Mouse (Mus musculus) urinary bladder, postnatal 36 days (tissue): ENCODE measurements around the gene Ybx1.
A peak's percentile ranks its signal among the peaks of the same experiment; 100 is the strongest.

Experiments used
- DNase-seq, 2 experiments: peaks; one replicate each; pipeline ENCODE4 v3.0.0; 2022; ENCODE audit warnings: low spot score in 2 of 2, mixed read lengths in 1 of 2

The Ybx1 gene

DNA sequence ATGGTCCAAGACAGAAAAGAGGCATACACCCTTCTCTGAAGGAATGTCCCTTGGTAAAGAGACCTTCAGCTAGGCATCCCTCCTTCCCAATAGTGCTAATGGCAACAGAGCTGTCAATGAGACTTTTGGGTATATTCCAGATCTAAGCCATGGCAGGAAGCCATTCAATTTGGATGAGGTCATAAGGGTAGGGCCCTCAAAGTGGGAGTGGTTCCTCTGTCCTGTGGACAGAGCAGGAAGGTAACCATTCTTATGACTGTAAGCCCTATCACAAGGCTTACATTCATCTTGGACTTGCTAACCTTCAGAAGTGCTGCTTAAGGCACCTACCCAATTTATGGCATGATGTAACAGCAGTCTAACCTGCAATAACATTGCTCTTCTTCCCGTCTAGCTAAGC, 19.8 kb downstream of the Ybx1 start:
- no peak for DNase-seq

- DNase-seq: no peak
Measured at GRCm38 (mm10) chr4:119266606-119267005, 27.8 kb downstream of the Ybx1 start.

GRCm38 (mm10) chr4:119263459-119263858, 30.9 kb downstream of the Ybx1 start:
- DNase-seq: no peak

DNA sequence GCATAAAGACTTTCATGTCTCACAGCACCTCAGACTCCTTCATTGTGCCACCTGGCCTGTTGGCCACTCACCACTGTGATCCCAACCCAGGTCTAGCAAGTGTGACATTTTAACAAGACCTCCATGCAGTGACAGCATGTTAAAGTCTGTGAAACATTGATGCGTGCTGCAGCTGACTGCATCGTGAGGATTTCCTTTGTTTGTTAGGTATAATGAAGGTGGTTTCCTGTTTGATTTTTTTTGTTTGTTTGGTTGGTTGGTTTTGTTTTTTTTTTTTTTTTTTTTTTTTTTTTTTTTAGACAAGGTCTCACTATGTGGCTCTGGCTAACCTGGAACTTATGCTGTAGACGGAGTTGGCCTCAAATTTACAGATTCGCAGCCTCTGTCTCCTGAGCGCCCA, 31.9 kb downstream of the Ybx1 start:
- DNase-seq: no peak

- DNase-seq: no peak
Measured at GRCm38 (mm10) chr4:119261087-119261713, 33.2 kb downstream of the Ybx1 start.

DNA sequence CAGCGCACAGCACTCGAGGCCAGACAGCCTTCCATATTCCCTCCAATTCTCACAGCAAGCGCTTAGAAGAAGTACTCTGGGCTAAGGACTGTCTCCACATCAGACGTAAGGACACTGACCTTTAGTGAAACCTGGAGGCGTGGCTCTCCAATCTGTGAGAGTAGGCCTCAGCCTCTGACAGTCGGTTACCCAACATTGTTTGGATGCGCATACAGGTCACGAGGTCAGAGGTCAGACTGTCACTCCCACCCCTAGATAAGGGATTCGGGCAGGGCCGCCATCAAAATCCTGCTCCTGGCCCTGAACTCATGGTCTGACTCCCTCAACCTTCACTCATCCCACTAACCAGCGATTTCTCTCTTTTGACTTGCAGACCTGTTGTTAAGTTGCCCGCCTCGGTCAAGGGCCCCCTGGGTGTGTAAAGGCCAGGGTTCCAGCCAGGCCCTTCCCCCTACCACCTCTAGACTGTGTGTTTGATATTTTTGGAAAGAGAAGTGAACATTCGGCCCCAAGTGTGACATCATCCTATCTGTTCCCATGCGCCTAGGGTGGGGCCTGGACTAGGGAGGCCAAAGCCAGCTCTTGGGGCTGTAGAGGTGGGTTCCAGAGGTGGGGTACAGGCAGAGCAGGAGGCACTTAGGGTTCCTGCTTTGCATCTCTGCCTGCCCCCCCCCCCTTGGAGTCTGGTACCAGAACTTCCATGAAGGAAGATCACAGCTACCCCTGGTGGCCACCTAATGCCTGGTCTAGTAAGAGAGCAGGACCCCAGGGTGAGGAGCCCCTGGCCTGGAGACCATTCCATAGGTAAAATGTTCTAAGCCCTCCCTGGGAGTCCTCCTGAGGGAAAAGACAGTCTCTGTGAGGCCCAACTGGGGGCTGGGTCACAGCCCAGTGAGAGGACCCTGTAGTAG, 34.8 kb downstream of the Ybx1 start:
- no peak for DNase-seq

- DNase-seq: no peak
Measured at GRCm38 (mm10) chr4:119257083-119257482, 37.3 kb downstream of the Ybx1 start.

GRCm38 (mm10) chr4:119255351-119255750, 39.1 kb downstream of the Ybx1 start, which contains the start of gene Cldn19:
Gene Cldn19 (plus strand): TSS chr4:119255414.
- DNase-seq: no peak

DNA sequence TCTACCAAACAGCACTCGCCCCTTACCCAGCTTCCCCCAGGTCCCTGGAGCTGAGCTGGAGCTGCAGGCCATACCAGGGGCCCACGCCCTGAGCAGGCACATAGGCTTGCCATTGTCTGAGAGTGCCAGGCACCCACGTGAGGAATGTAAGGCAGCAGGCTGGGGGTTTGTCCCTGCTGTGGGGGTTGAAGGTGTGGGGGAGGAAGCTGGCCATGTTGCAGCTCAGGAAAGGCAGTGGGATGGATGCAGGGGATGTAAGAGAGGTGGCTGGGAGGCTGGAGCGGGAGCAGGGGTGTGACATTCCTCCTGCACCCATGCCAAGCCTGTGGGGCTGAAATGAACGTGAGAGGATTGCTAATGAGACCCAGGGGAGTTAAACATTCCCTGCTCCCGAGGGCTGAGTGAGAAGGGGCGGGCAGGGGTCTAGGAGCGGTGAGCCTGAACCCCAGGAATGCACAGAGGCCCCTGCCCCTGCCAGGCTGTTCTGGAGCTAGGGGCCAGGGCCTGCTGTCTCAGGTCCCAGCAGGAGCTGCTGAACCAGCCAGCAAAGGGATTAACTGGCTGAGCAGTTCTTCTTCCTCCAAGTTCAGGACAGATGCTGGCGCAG, 40.3 kb downstream of the Ybx1 start:
- DNase-seq: no peak

DNA sequence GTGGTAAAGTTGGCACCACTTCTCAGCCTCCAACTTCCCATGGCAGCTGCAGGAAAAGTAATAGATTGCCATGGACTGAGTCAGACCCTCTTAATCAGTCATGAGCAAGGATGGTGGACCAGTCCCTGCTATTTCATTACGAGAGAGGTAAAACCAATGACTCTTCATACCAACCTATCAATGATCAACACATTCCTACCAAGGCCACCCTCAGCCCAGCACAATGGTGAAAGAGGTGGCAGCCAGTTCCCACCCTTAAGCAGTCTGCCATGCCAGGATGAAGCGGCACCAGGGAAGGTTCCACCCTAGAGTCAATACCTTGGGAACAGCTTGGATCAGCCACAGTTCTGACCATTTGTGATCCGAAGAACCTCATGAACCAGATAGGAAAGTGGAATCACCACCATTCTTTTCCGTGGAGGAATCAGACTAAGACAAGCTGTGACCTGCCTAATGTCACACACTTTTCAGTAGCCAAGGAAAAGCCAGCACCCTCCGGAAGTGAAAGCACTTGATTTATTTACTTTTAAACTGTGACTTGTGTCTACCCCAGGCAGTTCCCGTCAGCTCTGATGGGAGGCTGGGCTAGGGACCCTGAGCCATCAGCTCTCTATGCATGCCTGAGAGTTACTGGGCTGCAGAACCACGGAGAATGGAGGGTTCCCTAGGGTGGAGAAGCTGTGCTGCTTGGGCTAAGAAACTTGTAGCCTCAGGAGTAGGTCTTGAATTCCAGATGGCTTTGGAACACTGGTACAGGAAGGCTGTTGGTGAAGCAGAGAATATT, 42.2 kb downstream of the Ybx1 start:
- DNase-seq: no peak

- no peak for DNase-seq
Measured at GRCm38 (mm10) chr4:119248407-119248965, 45.9 kb downstream of the Ybx1 start.

- peak; percentile 63 to 79 for DNase-seq
Measured at GRCm38 (mm10) chr4:119247462-119248235, 46.8 kb downstream of the Ybx1 start.

DNA sequence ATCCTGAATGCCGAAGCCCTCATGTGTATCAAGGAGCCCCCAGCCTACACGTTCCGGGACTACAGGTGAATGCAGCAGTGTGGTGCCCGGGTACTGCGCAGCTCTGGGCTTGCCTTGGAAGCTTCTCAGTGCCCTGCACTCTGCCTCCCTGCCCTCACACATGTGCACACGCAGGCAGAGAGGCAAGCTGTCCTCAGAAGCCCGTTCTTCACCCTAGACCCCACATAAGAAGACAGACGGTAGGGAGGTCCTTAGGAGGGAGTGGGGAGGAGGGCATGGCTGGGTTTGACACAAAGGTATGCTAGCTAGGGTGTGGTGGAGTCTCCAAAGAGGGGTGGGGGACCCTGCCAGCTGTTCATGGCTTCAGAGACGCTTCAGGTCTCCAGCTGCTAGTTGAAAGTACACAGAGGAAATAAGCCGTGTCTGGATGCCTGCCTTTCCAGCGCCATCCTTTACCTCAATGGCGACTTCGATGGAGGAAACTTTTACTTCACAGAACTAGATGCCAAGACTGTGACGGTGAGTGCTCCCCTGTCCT, 47.6 kb downstream of the Ybx1 start:
- no peak for DNase-seq

DNA sequence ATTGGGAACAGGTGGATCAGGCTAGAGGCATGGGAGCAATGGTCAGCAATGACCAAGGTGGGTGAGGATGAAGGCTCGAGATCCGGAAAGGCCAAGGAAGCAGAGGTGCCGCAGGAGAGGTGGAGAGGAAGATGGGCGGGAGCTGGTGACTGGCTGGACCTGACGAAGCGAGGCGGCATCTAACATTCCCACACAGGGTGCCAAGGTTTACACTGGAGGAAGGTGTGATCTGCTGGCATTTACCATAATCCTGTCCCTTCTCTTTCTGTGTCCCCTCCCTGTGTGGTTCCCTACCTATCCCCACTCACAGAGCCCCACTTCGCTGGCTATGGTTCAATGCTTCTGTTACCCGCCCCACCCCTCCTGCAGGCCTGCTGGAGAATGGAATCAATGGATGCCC, 48.4 kb downstream of the Ybx1 start:
- no peak for DNase-seq

DNA sequence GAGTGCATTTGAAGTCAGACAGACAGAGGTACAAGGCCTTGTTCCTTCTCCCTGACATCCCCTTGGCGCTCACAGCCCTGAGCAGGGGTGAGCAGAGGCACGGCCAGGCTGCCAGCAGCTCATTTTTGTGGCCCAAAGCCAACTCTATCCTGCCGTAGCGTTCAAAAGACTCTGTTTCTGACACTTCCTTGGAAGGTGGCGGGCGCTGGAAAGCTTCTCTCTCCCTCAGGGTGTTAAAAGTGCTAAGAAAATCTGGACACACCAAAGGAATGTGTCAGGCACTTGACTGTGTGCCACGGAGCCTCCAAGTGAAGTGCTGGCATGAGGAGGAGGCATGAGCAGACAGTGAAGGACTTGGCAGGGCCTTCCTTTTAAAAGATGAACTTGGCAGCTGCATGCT, 48.8 kb downstream of the Ybx1 start:
- peak in 1 of 2 experiments; percentile 57 for DNase-seq

DNA sequence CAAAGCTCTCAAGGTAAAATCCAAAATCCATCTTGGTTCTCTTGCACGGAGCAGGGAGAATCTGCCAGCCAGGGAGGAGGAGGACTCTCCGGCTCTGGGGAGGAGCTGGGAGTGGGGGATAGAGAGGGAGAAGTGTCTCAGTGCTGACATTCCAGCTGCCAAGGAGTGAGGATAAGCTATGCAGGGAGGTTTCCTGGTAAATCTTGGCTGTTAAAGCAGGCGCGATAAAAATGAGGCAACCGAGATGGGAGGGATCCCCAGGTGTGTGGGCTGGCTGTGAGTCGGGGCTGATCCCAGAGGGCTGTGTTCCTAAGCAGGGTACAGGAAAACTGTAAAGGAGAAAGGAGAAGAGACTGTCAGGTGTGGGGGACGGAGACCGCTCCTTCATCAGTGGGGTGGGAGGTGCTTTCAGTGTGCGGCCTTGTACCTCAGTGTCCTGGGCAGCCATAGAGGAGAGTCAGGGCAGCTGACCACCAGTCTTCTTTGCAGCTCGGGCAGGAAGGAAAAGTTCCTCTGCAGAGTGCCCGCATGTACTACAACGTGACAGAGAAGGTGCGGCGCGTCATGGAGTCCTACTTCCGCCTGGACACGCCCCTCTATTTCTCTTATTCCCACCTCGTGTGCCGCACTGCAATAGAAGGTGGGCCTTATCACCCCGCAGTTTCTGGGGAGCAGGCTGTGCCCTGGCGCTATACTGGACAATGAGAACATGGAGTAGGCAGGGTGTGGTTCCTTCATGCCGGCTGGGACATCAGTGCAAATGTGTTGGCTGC, 49.8 kb downstream of the Ybx1 start:
- DNase-seq: no peak

GRCm38 (mm10) chr4:119242571-119242970, 51.8 kb downstream of the Ybx1 start:
- DNase-seq: no peak

- no peak for DNase-seq
Measured at GRCm38 (mm10) chr4:119241664-119242063, 52.7 kb downstream of the Ybx1 start.

DNA sequence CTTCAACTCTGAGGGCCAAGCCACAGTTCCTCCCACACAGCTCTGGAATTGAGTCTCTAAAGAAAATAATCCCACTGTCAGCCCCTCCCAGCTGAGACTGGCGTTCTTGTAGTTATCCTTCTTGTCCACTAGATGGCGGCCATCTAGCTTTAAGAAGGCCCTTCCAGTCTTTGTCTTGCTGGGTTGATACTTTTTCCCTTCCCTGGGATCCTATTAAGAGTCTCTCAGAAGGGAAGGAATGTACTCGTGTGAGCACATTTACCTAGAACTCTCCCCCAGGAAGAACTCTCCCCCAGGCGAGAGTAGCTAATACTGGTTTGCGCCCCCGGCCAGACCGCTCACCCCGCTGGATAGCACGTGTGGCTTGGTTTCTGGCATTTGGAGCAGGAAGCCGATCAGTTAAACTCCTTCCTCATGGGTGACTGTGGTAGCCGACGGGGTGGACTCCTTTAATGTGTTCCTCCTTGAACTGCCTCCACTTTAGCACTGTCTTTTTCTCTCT, 55.2 kb downstream of the Ybx1 start:
- peak; percentile 30 to 37 for DNase-seq
